Mouse (Mus musculus) limb, embryonic 12.5 days (tissue): Measurements from ENCODE around the gene Urb1. TPM values are rescaled to one million over a fixed set of nuclear protein-coding genes. Genes with fewer than 3 reads are reported as not detected.

Experiments
- ATAC-seq: fragments of 200-750 bp; cut with Nextera tagmentation; 2 replicates; pipeline ENCODE4 v1.8.0; 2017; ENCODE audit warnings: low read depth, moderate TSS enrichment; ENCODE audit not compliant: insufficient number of reproducible peaks, insufficient read depth, low FRiP score, low TSS enrichment
- H3K27ac ChIP-seq: fragments of 300-500 bp; sonication (generic); 2 replicates; pipeline ENCODE4 v1.5.1; 2016; ENCODE audit warnings: mild to moderate bottlenecking, moderate library complexity
- H3K27me3 ChIP-seq: fragments of 300-500 bp; sonication (generic); 2 replicates; pipeline ENCODE4 v1.6.1; 2016; ENCODE audit warnings: mild to moderate bottlenecking, moderate library complexity
- H3K36me3 ChIP-seq: fragments of 300-500 bp; sonication (generic); 2 replicates; pipeline ENCODE4 v1.6.1; 2016; ENCODE audit warnings: mild to moderate bottlenecking, moderate library complexity
- H3K4me1 ChIP-seq: fragments of 300-500 bp; sonication (generic); replicated peaks from 2 replicates; pipeline ENCODE4 v1.6.1; 2016
- H3K4me2 ChIP-seq: fragments of 300-500 bp; sonication (generic); 2 replicates; pipeline ENCODE4 v1.6.1; 2016; ENCODE audit warnings: mild to moderate bottlenecking, moderate library complexity
- H3K4me3 ChIP-seq: fragments of 300-500 bp; sonication (generic); replicated peaks from 2 replicates; pipeline ENCODE4 v1.5.1; 2016; ENCODE audit warnings: mild to moderate bottlenecking
- H3K9ac ChIP-seq: fragments of 300-500 bp; sonication (generic); replicated peaks from 2 replicates; pipeline ENCODE4 v1.6.1; 2016; ENCODE audit warnings: mild to moderate bottlenecking, moderate library complexity
- H3K9me3 ChIP-seq: fragments of 300-500 bp; sonication (generic); 2 replicates; pipeline ENCODE4 v1.6.1; 2016; ENCODE audit warnings: mild to moderate bottlenecking, moderate library complexity
- WGBS: fragments of 180-500 bp; shearing (Covaris S2); methylation state at CpG from one replicate; pipeline ENCODE4 v1.1.7; 2016; 5-methylcytosine and 5-hydroxymethylcytosine counted together
- polyA plus RNA-seq: library from polyadenylated mRNA; unstranded; fragments of >200 nt; fragmentation: Nextera tagmentation; extraction: Ambion mirVana; gene quantifications from 2 replicates; pipeline ENCODE4 v1.2.1, GENCODE M21; 2016

The Urb1 gene
- polyA plus RNA-seq, 1 experiment from 2014 or later = 12.7 TPM

DNA sequence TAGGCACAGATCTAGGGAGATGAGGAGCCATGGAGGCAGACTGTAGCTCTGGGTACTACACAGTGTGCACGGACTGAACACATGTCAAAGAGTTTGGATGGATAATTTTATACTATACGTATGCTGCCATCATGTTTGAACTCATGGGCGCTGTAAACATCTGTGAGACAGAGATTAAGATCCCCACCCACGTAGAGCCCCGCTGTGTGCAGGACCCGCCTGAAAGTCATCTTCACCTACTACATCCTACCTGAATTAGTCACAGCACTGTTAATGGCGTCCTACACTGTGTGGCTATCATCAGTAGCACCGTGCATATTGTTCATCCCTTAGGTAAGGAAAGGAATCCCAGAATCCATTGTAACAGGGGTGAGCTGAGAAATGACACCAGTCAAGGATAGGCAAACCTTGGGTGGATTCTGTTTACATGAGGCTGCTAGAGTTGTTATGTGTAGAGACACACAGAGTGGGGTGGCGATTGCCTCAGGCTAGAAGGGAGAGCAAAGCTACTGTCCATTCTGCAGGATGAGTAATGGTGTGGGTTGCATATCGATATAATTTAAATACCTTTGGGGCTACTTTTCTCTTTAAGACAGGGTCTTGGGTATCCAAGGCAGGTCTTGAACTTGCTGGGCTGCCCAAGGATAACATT, 12.2 kb upstream of the Urb1 start:
- Histone ChIP-seq H3K4me3 (no peak overlapping the region), H3K4me1 (no peaks in the 10 kb centered on the region)
- 85% methylated on average over 10 of the region's 10 CpGs for WGBS

GRCm38 (mm10) chr16:90821046-90821697, 11.0 kb upstream of the Urb1 start:
- Histone ChIP-seq H3K4me2 (no peak overlapping the region), H3K27ac (no peak overlapping the region), H3K9ac (no peak overlapping the region), H3K4me3 (no peak overlapping the region), H3K36me3 (no peaks in the 10 kb centered on the region), H3K9me3 (0 out of 2 replicates have a peak, but pooled peaks cover 3% of the 10 kb centered on the region), H3K4me1 (no peaks in the 10 kb centered on the region), H3K27me3 (no peaks in the 10 kb centered on the region; the same call in 1 of the 2 replicates)
- no peak for ATAC-seq
- 91% methylated on average over 14 of the region's 14 CpGs for WGBS

More for the DNA sequence above, 12.2 kb upstream of the Urb1 start:
- H3K9me3 ChIP-seq = 0 out of 2 replicates have a peak, but pooled peaks cover 3% of the 10 kb centered on the region
- H3K4me2 ChIP-seq = no peak overlapping the region
- no peak overlapping the region for H3K27ac ChIP-seq
- ATAC-seq = no peak
- no peaks in the 10 kb centered on the region for H3K36me3 ChIP-seq
- no peaks in the 10 kb centered on the region; the same call in 1 of the 2 replicates for H3K27me3 ChIP-seq
- H3K9ac ChIP-seq = no peak overlapping the region

GRCm38 (mm10) chr16:90820326-90820725, 10.1 kb upstream of the Urb1 start:
- no peak for ATAC-seq
- Histone ChIP-seq H3K27me3 (no peaks in the 10 kb centered on the region; the same call in 1 of the 2 replicates), H3K4me1 (no peaks in the 10 kb centered on the region), H3K9ac (no peak overlapping the region), H3K36me3 (no peaks in the 10 kb centered on the region), H3K4me3 (no peak overlapping the region), H3K9me3 (0 out of 2 replicates have a peak, but pooled peaks cover 3% of the 10 kb centered on the region), H3K4me2 (no peak overlapping the region), H3K27ac (no peak overlapping the region)
- 80% methylated on average over 6 of the region's 6 CpGs for WGBS

GRCm38 (mm10) chr16:90812086-90812485, 1.9 kb upstream of the Urb1 start:
- WGBS = 82% methylated on average over 5 of the region's 5 CpGs
- no peaks in the 10 kb centered on the region for H3K27me3 ChIP-seq
- no peak overlapping the region for H3K27ac ChIP-seq
- no peaks in the 10 kb centered on the region for H3K9me3 ChIP-seq
- H3K36me3 ChIP-seq = 0 out of 2 replicates have a peak, but pooled peaks cover 7% of the 10 kb centered on the region
- H3K9ac ChIP-seq = no peak overlapping the region
- ATAC-seq = no peak
- H3K4me2 ChIP-seq = no peak overlapping the region
- H3K4me1 ChIP-seq = peaks cover 21% of the 10 kb centered on the region
- H3K4me3 ChIP-seq = no peak overlapping the region

- Histone ChIP-seq H3K36me3 (0 out of 2 replicates have a peak, but pooled peaks cover 7% of the 10 kb centered on the region), H3K9me3 (no peaks in the 10 kb centered on the region), H3K27me3 (no peaks in the 10 kb centered on the region), H3K4me1 (peaks cover 21% of the 10 kb centered on the region), H3K4me3 (peak overlapping the region; percentile 82), H3K4me2 (peak overlapping the region; percentile 82), H3K9ac (0 out of 2 replicates have a peak overlapping the region, but pooled peaks have one; percentile 23), H3K27ac (peak overlapping the region; percentile 37; the same call in 1 of the 2 replicates)
- peak; percentile 64; the same call in 1 of the 2 replicates for ATAC-seq
- 49% methylated on average over 11 of the region's 11 CpGs for WGBS
These were observed 573 bp upstream of the Urb1 start for GRCm38 (mm10) chr16:90810716-90811256.

- H3K4me3 ChIP-seq = no peak overlapping the region
- peaks cover 9% of the 10 kb centered on the region for H3K4me1 ChIP-seq
- H3K27ac ChIP-seq = no peak overlapping the region
- H3K9ac ChIP-seq = no peak overlapping the region
- peaks cover 60% of the 10 kb centered on the region for H3K36me3 ChIP-seq
- no peak overlapping the region for H3K4me2 ChIP-seq
- H3K9me3 ChIP-seq = no peaks in the 10 kb centered on the region
- 93% methylated on average over 5 of the region's 5 CpGs for WGBS
- ATAC-seq = no peak
- H3K27me3 ChIP-seq = no peaks in the 10 kb centered on the region
These were observed 5.7 kb downstream of the Urb1 start for GRCm38 (mm10) chr16:90804466-90804865.

DNA sequence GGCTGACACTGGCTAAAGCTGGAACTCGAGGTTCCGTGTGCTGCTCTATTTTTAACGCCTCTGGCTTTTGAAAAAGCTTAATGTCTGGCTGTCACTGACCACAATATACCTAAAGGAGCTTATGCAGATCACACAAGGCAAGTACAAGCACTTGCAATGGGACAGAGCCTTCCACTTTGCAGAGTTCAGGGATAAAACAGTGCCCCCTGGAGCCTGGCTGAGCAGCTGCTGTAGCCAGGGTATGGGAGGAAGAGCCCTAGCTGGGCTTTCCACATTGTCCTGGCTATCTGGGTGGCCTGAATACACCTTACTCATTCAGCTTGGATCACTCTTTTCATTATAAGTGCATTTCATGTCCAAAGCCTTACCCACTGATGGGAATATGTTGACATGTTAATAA, 8.3 kb downstream of the Urb1 start:
- Histone ChIP-seq H3K4me3 (no peak overlapping the region), H3K36me3 (peaks cover 77% of the 10 kb centered on the region), H3K9ac (no peak overlapping the region), H3K27ac (no peak overlapping the region), H3K27me3 (no peaks in the 10 kb centered on the region), H3K4me1 (no peaks in the 10 kb centered on the region), H3K9me3 (no peaks in the 10 kb centered on the region), H3K4me2 (no peak overlapping the region)
- no peak for ATAC-seq
- WGBS = 92% methylated on average over 3 of the region's 3 CpGs

- Histone ChIP-seq H3K36me3 (peaks cover 82% of the 10 kb centered on the region), H3K9me3 (no peaks in the 10 kb centered on the region), H3K4me2 (no peak overlapping the region), H3K9ac (no peak overlapping the region), H3K4me1 (no peaks in the 10 kb centered on the region), H3K27me3 (no peaks in the 10 kb centered on the region), H3K27ac (no peak overlapping the region), H3K4me3 (no peak overlapping the region)
- WGBS = 90% methylated on average over 5 of the region's 5 CpGs
- ATAC-seq = no peak
These were observed 9.0 kb downstream of the Urb1 start for GRCm38 (mm10) chr16:90801251-90801650.

- Histone ChIP-seq H3K4me3 (no peak overlapping the region), H3K4me1 (no peaks in the 10 kb centered on the region), H3K36me3 (peaks cover 88% of the 10 kb centered on the region), H3K27me3 (no peaks in the 10 kb centered on the region), H3K9me3 (no peaks in the 10 kb centered on the region), H3K27ac (no peak overlapping the region), H3K9ac (no peak overlapping the region), H3K4me2 (no peak overlapping the region)
- no peak for ATAC-seq
- 87% methylated on average over 10 of the region's 10 CpGs for WGBS
These were observed 10.4 kb downstream of the Urb1 start for GRCm38 (mm10) chr16:90799840-90800239.

DNA sequence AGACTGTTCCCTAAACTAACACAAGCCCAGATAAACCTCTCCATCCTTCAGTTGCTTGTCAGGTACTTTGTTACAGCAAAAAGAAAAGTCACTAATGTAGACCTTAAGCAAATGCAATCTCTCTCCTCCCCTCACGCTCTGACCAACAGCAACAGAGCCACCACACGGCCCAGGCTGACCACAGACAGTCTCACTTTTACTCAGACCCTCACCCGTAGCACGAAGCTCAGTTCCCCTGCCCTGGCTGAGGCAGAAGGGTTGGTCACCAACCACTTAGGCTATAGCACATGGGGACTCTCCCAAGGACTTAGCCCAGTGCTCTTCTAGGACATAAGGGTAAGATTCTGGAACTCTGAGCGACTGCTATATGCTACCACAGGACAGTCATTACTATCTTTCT, 11.4 kb downstream of the Urb1 start:
- H3K4me1 ChIP-seq = no peaks in the 10 kb centered on the region
- H3K27ac ChIP-seq = no peak overlapping the region
- H3K4me3 ChIP-seq = no peak overlapping the region
- H3K4me2 ChIP-seq = no peak overlapping the region
- peaks cover 87% of the 10 kb centered on the region for H3K36me3 ChIP-seq
- H3K27me3 ChIP-seq = no peaks in the 10 kb centered on the region
- 89% methylated on average over 5 of the region's 5 CpGs for WGBS
- ATAC-seq = no peak
- no peaks in the 10 kb centered on the region for H3K9me3 ChIP-seq
- no peak overlapping the region for H3K9ac ChIP-seq

DNA sequence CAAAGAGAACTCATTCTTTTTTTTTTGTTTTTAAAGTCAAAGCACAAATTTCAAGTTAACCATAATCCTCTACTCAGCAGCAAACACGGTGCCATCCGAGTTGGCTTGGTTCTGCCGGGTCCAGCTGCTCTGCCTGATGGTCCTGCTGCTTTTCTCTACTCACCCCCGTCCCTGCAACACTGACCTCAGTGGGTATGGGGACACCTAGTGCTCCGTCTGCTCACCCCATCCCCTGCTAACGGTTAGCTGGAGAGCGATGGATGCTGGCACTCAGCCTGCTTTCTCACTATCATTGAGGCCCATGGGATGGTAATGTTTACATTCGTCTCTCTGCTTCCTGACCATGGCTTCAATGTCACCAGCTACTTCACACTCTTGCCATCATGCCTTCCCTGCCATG, 11.8 kb downstream of the Urb1 start:
- no peak overlapping the region for H3K4me3 ChIP-seq
- no peaks in the 10 kb centered on the region for H3K9me3 ChIP-seq
- H3K4me1 ChIP-seq = no peaks in the 10 kb centered on the region
- H3K27me3 ChIP-seq = no peaks in the 10 kb centered on the region
- ATAC-seq = no peak
- no peak overlapping the region for H3K4me2 ChIP-seq
- no peak overlapping the region for H3K27ac ChIP-seq
- H3K36me3 ChIP-seq = peaks cover 88% of the 10 kb centered on the region
- WGBS = 88% methylated on average over 8 of the region's 8 CpGs
- no peak overlapping the region for H3K9ac ChIP-seq
